Mouse (Mus musculus): ENCODE results near the gene 4931429L15Rik. TPM values are rescaled to one million over a fixed set of nuclear protein-coding genes. Genes with fewer than 3 reads are reported as not detected.
A peak's percentile ranks its signal among the peaks of the same experiment; 100 is the strongest.

Gene 4931429L15Rik
- polyA plus RNA-seq, 1 experiment from 2014 or later, result not detected

GRCm38 (mm10) chr9:46317957-46318356 lies 1.8 kb downstream of the 4931429L15Rik start:
- Histone ChIP-seq H3K4me3 (no peak overlapping the region), H3K36me3 (no peaks in the 10 kb centered on the region), H3K4me1 (replicated peaks) (peaks cover 31% of the 10 kb centered on the region), H3K9me3 (peaks cover 16% of the 10 kb centered on the region; the same call in 1 of the 2 replicates), H3K27ac (no peak overlapping the region), H3K27me3 (ENCODE audit: insufficient read depth, poor library complexity, severe bottlenecking) (peaks cover 2% of the 10 kb centered on the region; the same call in 1 of the 2 replicates)
- DNase-seq (ENCODE audit: low spot score), result no peak
- WGBS, result 92% methylated on average over 3 of the region's 3 CpGs

- DNase-seq (ENCODE audit: low spot score), result no peak
- H3K27me3 ChIP-seq (ENCODE audit: insufficient read depth, poor library complexity, severe bottlenecking), result peaks cover 2% of the 10 kb centered on the region; the same call in 1 of the 2 replicates
- peak overlapping the region; percentile 72; the same call in 1 of the 2 replicates for H3K27ac ChIP-seq
- H3K4me1 ChIP-seq (replicated peaks), result peaks cover 31% of the 10 kb centered on the region
- WGBS, result 73% methylated on average over 8 of the region's 8 CpGs
- H3K9me3 ChIP-seq, result peaks cover 16% of the 10 kb centered on the region; the same call in 1 of the 2 replicates
- no peak overlapping the region for H3K4me3 ChIP-seq
- no peaks in the 10 kb centered on the region for H3K36me3 ChIP-seq
Measured at GRCm38 (mm10) chr9:46316909-46317308, 2.9 kb downstream of the 4931429L15Rik start.

DNA sequence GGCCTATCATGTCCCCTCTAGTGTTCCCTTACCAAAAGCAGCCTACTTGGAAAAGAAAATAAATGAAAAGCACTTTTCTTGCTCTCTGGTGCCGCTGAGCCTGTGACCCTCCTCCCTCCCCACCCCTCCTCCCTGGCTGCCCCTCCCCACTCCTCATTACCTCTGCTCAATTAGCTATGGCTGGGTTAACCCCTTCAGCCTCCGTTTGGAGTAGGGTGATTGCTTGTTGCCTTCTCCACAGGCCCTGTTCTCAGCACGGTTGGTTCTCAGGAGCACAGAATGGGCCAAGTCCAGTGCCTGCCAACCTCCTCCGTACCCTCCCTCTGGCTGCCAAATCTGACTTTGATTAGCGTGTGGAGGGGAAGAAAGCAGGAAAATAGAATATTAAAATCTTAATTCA lies 3.4 kb downstream of the 4931429L15Rik start:
- peaks cover 2% of the 10 kb centered on the region; the same call in 1 of the 2 replicates for H3K27me3 ChIP-seq (ENCODE audit: insufficient read depth, poor library complexity, severe bottlenecking)
- H3K4me1 ChIP-seq (replicated peaks), result peaks cover 31% of the 10 kb centered on the region
- WGBS, result 17% methylated on average over 5 of the region's 5 CpGs
- no peaks in the 10 kb centered on the region for H3K36me3 ChIP-seq
- H3K27ac ChIP-seq, result peak overlapping the region; percentile 72
- H3K9me3 ChIP-seq, result peaks cover 16% of the 10 kb centered on the region; the same call in 1 of the 2 replicates
- DNase-seq (ENCODE audit: low spot score), result peak; percentile 27
- H3K4me3 ChIP-seq, result no peak overlapping the region

GRCm38 (mm10) chr9:46315807-46316365 lies 3.9 kb downstream of the 4931429L15Rik start:
- H3K4me1 ChIP-seq (replicated peaks), result peaks cover 31% of the 10 kb centered on the region
- peaks cover 2% of the 10 kb centered on the region; the same call in 1 of the 2 replicates for H3K27me3 ChIP-seq (ENCODE audit: insufficient read depth, poor library complexity, severe bottlenecking)
- no peaks in the 10 kb centered on the region for H3K36me3 ChIP-seq
- peak overlapping the region; percentile 72; the same call in 1 of the 2 replicates for H3K27ac ChIP-seq
- WGBS, result 34% methylated on average over 11 of the region's 11 CpGs
- H3K9me3 ChIP-seq, result peaks cover 16% of the 10 kb centered on the region; the same call in 1 of the 2 replicates
- peak; percentile 43 for DNase-seq (ENCODE audit: low spot score)
- no peak overlapping the region; the same call in 1 of the 2 replicates for H3K4me3 ChIP-seq

- no peaks in the 10 kb centered on the region for H3K36me3 ChIP-seq
- peaks cover 2% of the 10 kb centered on the region; the same call in 1 of the 2 replicates for H3K27me3 ChIP-seq (ENCODE audit: insufficient read depth, poor library complexity, severe bottlenecking)
- no peak overlapping the region; the same call in 1 of the 2 replicates for H3K27ac ChIP-seq
- WGBS, result 47% methylated on average over 2 of the region's 2 CpGs
- no peak for DNase-seq (ENCODE audit: low spot score)
- peaks cover 12% of the 10 kb centered on the region; the same call in 1 of the 2 replicates for H3K9me3 ChIP-seq
- peaks cover 31% of the 10 kb centered on the region for H3K4me1 ChIP-seq (replicated peaks)
- no peak overlapping the region for H3K4me3 ChIP-seq
Measured at GRCm38 (mm10) chr9:46314921-46315320, 4.9 kb downstream of the 4931429L15Rik start.

DNA sequence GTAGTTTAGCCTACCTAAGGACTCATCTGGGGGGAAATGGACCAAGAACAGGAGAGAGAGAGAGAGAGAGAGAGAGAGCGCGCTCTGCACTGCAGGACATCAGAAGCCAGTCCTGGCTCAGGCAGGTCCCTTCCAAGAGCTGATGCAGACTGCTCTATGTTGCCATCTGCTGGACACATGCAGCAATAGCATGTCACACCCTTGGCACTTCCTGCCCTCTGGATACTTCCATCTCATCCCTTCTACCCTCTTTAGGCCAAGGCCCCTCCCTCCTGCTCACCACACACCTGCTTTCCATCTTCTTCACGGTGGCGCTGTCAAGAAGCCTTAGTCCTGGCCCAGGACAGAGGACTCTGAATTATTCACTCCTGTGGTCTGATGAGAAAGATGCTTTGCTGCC lies 5.3 kb downstream of the 4931429L15Rik start:
- 3% methylated on average over 4 of the region's 4 CpGs for WGBS
- H3K4me3 ChIP-seq, result no peak overlapping the region
- H3K27me3 ChIP-seq (ENCODE audit: insufficient read depth, poor library complexity, severe bottlenecking), result peaks cover 3% of the 10 kb centered on the region; the same call in 1 of the 2 replicates
- no peaks in the 10 kb centered on the region for H3K36me3 ChIP-seq
- H3K4me1 ChIP-seq (replicated peaks), result peaks cover 32% of the 10 kb centered on the region
- no peak overlapping the region for H3K27ac ChIP-seq
- peak; percentile 82 for DNase-seq (ENCODE audit: low spot score)
- peaks cover 8% of the 10 kb centered on the region; the same call in 1 of the 2 replicates for H3K9me3 ChIP-seq

DNA sequence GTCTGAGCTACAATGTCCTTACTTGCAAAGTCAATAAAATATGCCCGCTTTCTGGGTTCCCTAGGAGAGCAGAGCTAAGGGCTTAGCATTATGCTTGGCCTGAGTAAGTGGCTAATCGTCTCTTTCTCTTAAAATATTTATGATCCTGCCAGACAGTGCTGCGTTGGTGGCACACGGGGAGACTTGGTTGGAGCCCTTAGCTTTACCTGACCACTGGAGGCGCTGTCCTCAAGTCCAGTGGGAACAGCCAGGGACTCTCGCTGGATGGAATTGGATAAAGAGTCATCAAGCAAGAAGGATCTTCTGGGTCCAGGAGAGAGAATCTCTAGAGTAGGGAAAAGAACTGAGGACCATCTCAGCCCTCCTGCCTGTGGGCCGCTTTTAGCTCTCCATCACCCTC lies 10.7 kb downstream of the 4931429L15Rik start:
- no peaks in the 10 kb centered on the region for H3K36me3 ChIP-seq
- DNase-seq (ENCODE audit: low spot score), result no peak
- H3K4me1 ChIP-seq (replicated peaks), result peaks cover 22% of the 10 kb centered on the region
- peak overlapping the region; percentile 37; the same call in 1 of the 2 replicates for H3K27ac ChIP-seq
- H3K27me3 ChIP-seq (ENCODE audit: insufficient read depth, poor library complexity, severe bottlenecking), result peaks cover 21% of the 10 kb centered on the region
- H3K9me3 ChIP-seq, result no peaks in the 10 kb centered on the region
- WGBS, result 17% methylated on average over 7 of the region's 7 CpGs
- no peak overlapping the region for H3K4me3 ChIP-seq

DNA sequence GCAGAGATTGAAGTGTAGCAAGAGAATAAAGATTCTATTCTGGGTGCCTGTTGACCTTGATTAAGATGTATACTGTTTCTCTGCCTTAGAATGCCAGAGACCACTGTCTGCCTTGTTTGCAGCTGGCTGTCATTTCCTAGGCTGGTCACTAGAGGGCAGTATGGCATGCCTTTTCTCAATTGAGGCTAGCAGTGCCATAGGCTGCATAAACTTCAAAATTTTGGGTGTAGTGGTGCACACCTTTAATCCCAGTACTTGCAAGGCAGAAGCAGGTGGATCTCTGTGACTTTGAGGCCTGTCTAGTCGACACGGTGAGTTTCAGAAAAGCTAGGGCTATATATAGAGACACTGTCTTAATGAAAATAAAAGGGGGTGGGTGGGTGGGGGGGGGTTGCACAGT lies 17.6 kb downstream of the 4931429L15Rik start:
- H3K9me3 ChIP-seq, result no peaks in the 10 kb centered on the region
- peaks cover 28% of the 10 kb centered on the region for H3K36me3 ChIP-seq
- H3K4me1 ChIP-seq (replicated peaks), result peaks cover 13% of the 10 kb centered on the region
- 11% methylated on average over 2 of the region's 2 CpGs for WGBS
- peak; percentile 61 for DNase-seq (ENCODE audit: low spot score)
- no peaks in the 10 kb centered on the region for H3K27me3 ChIP-seq (ENCODE audit: insufficient read depth, poor library complexity, severe bottlenecking)
- H3K27ac ChIP-seq, result no peak overlapping the region
- H3K4me3 ChIP-seq, result no peak overlapping the region

DNA sequence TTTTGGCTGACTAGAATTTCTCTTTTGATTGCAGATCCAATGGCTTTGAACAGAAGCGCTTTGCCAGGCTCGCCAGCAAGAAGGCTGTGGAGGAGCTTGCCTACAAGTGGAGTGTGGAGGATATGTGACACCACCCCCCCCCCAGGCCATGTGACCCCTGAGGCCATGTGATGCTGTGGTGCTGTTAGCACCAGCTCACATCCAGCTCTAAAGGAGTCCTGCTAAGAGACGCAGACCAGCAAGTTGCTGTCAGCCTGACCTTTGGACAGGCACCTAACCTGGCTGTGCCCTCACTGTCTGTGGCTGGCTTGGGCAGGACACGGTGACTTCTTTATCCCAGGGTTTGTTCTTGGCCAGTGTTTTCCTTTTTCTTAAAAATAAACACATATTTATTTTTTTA lies 21.4 kb downstream of the 4931429L15Rik start:
- no peaks in the 10 kb centered on the region for H3K27me3 ChIP-seq (ENCODE audit: insufficient read depth, poor library complexity, severe bottlenecking)
- 88% methylated on average over 4 of the region's 4 CpGs for WGBS
- no peak for DNase-seq (ENCODE audit: low spot score)
- H3K9me3 ChIP-seq, result no peaks in the 10 kb centered on the region
- no peak overlapping the region for H3K4me3 ChIP-seq
- peaks cover 62% of the 10 kb centered on the region for H3K36me3 ChIP-seq
- no peak overlapping the region for H3K27ac ChIP-seq
- H3K4me1 ChIP-seq (replicated peaks), result peaks cover 3% of the 10 kb centered on the region; the same call in 1 of the 2 replicates

DNA sequence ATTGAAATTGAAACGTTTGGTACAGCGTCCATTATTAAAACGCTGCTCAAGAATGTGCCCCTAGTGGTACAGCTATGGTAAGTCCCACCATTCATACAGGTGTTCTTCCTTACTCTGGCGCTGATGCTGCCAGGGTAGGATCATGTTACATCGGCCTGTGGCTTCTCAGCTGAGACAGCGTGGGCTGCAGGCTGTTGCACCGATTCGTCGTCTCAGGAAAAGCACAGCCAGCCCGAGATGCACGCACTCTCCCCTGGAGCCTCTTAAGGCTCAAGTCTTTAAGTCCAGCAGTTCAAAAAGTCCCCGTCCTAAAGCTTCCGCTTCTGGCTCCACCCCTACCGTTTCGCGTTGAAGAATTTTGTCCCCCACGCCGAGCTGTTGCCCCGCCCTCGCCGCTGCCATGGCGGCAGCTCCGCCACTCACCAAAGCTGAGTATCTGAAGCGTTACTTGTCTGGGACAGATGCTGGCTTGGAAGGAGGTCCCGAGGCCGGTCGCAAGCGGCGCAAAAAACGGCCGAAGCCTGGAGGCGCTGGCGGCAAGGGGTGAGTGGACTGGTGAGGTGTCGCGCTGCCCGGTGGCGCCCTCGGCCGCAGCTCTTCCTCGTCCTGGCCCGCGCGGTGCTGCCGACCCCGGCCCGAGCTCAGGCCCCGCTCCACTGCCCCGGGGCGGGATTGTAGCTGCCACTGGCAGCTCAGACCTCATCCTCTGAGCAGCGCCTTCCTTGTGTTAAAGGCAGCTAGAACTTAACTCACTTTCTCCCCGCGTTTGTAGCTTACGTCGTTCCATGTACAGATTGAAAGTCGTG lies 37.0 kb downstream of the 4931429L15Rik start, which contains the start of gene Bud13:
TSS of gene Bud13 (plus strand) at position 378 of the 806 bp plus-strand sequence.
- H3K36me3 ChIP-seq, result peaks cover 62% of the 10 kb centered on the region
- DNase-seq (ENCODE audit: low spot score), result peak; percentile 93
- peak within 1 kb of the TSS; percentile 94 for H3K27ac ChIP-seq

DNA sequence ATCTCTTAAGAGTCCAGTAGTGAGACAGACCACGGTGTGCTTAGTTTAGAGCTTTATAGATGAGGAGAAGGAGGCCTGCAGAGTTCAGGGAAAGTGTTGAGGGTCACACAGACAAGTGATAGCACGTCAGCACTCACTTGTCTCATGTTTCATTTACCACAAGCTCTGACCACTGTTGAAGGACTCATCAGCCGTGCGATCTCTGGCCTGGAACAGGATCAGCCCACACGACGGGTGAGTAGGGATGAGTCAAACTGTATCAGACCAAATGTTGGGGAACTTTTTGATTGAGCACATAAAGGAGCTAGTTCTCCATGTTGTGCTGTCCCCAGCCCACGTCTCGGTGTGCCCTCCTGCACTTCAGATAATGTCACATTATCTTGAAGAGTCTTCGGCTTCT lies 45.3 kb downstream of the 4931429L15Rik start:
- Histone ChIP-seq H3K36me3 (peaks cover 51% of the 10 kb centered on the region), H3K27me3 (ENCODE audit: insufficient read depth, poor library complexity, severe bottlenecking) (peaks cover 20% of the 10 kb centered on the region), H3K4me3 (peak overlapping the region; percentile 95; the same call in 1 of the 2 replicates), H3K9me3 (no peaks in the 10 kb centered on the region), H3K4me1 (replicated peaks) (peaks cover 21% of the 10 kb centered on the region), H3K27ac (no peak overlapping the region)
- 91% methylated on average over 9 of the region's 9 CpGs for WGBS
- DNase-seq (ENCODE audit: low spot score), result no peak

More for the DNA sequence above, 37.0 kb downstream of the 4931429L15Rik start, which contains the start of gene Bud13:
- no peaks in the 10 kb centered on the region for H3K9me3 ChIP-seq
- under 1% methylated on average over 55 of the region's 55 CpGs for WGBS
- peak within 1 kb of the TSS; percentile 94 for H3K4me3 ChIP-seq
- peaks cover 21% of the 10 kb centered on the region for H3K4me1 ChIP-seq (replicated peaks)
- no peaks in the 10 kb centered on the region for H3K27me3 ChIP-seq (ENCODE audit: insufficient read depth, poor library complexity, severe bottlenecking)

- WGBS, result 7% methylated on average over 45 of the region's 45 CpGs
Measured at GRCm38 (mm10) chr9:46272677-46273454, 46.9 kb downstream of the 4931429L15Rik start, which contains the start of gene Zpr1. Zpr1 (plus strand) TSS chr9:46273064.

More at GRCm38 (mm10) chr9:46272677-46273454, 46.9 kb downstream of the 4931429L15Rik start, which contains the start of gene Zpr1:
- Histone ChIP-seq H3K4me1 (replicated peaks) (peaks cover 21% of the 10 kb centered on the region), H3K36me3 (peaks cover 36% of the 10 kb centered on the region), H3K27ac (peak within 1 kb of the TSS; percentile 86), H3K27me3 (ENCODE audit: insufficient read depth, poor library complexity, severe bottlenecking) (peaks cover 36% of the 10 kb centered on the region), H3K9me3 (no peaks in the 10 kb centered on the region), H3K4me3 (peak within 1 kb of the TSS; percentile 95)
- DNase-seq (ENCODE audit: low spot score), result peak; percentile 91

Data from hindbrain, embryonic 10.5 days (tissue).